Mouse (Mus musculus) hindbrain, postnatal 0 days (tissue): ENCODE data around the gene Tubgcp2. TPM values are rescaled to one million over a fixed set of nuclear protein-coding genes. Genes with fewer than 3 reads are reported as not detected.

ENCODE experiments used
- ATAC-seq: fragments of 200-750 bp; cut with Nextera tagmentation; 2 replicates; pipeline ENCODE4 v1.8.0; 2017; ENCODE audit warnings: mild to moderate bottlenecking, moderate TSS enrichment, moderate library complexity
- DNase-seq: peaks from one replicate; pipeline ENCODE4 v3.0.0-alpha.2; 2015; ENCODE audit warnings: low spot score
- H3K27ac ChIP-seq: fragments of 300-500 bp; sonication (generic); 2 replicates; pipeline ENCODE4 v1.5.1; 2014; ENCODE audit warnings: mild to moderate bottlenecking
- H3K27me3 ChIP-seq: fragments of 300-500 bp; sonication (generic); 2 replicates; pipeline ENCODE4 v1.6.1; 2014; ENCODE audit warnings: low read length, mixed read lengths; ENCODE audit not compliant: insufficient read depth
- H3K36me3 ChIP-seq: fragments of 300-500 bp; sonication (generic); 2 replicates; pipeline ENCODE4 v1.6.1; 2014; ENCODE audit warnings: low read length, mixed read lengths; ENCODE audit not compliant: insufficient read depth
- H3K4me1 ChIP-seq: fragments of 300-500 bp; sonication (generic); 2 replicates; pipeline ENCODE4 v1.6.1; 2014; ENCODE audit warnings: antibody characterized with exemption, low read length, mixed read lengths; ENCODE audit not compliant: insufficient read depth
- H3K4me2 ChIP-seq: fragments of 300-500 bp; sonication (generic); 2 replicates; pipeline ENCODE4 v1.6.1; 2014; ENCODE audit warnings: low read depth, mild to moderate bottlenecking, low read length, moderate library complexity, mixed read lengths
- H3K4me3 ChIP-seq: fragments of 300-500 bp; sonication (generic); 2 replicates; pipeline ENCODE4 v1.5.1; 2014; ENCODE audit warnings: low read length
- H3K9ac ChIP-seq: fragments of 300-500 bp; sonication (generic); replicated peaks from 2 replicates; pipeline ENCODE4 v1.6.1; 2014; ENCODE audit warnings: mild to moderate bottlenecking, low read length, moderate library complexity, mixed read lengths
- H3K9me3 ChIP-seq: fragments of 300-500 bp; sonication (generic); 2 replicates; pipeline ENCODE4 v1.6.1; 2016; ENCODE audit warnings: low read length, mixed read lengths
- CTCF ChIP-seq: IDR thresholded peaks from 2 replicates; pipeline ENCODE4 v1.5.1; 2016; ENCODE audit warnings: antibody characterized with exemption, control low read depth, low read depth
- WGBS: fragments of 180-500 bp; shearing (Covaris S2); extraction: QIAGEN DNeasy Blood & Tissue Kit; methylation state at CpG from one replicate; pipeline ENCODE4 v1.1.7; 2014; 5-methylcytosine and 5-hydroxymethylcytosine counted together
- polyA plus RNA-seq: library from polyadenylated mRNA; unstranded; fragments of >200 nt; fragmentation: Nextera tagmentation; extraction: Ambion mirVana; gene quantifications from 2 replicates; pipeline ENCODE4 v1.2.1, GENCODE M21; 2015
- total RNA-seq: library from RNA; depleted of rRNA; stranded (reverse); fragments of >200 nt; gene quantifications from 2 replicates; pipeline ENCODE4 v1.2.3, GENCODE M21; 2014

Gene Tubgcp2
- total and polyA plus RNA-seq, 2 experiments from 2014 or later: 58.3 to 61.7 TPM

DNA sequence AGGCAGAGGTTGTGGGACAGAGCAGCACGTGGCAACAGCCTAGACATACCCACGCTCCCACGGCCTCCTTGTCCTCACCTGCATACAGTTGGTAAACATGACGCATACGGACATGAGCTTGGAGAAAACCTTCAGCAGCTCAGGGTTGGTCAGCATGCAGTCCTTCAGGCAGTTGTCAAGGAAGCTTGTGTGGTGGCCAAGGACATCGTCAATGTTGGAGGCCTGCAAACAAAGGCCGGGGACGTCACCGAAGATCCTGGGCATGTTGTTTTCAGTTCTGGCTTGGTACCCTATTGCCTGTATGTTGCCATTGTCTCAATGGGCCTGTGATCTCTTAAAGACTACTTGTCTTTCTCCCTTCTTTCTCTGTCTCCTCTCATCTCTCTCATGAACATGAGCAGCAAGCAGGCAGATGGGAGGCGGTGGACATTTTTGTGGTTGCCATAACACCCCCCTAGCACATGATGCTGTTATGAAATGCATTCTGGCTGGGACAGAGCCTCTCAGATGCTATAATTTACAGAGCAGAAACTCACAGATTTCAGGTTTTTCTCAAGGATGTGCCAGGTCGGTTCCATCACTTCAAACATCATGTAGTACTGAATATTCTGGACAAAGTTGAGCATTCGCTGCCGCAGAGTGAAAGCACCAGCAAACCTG, 37.6 kb downstream of the Tubgcp2 start:
- H3K27me3 ChIP-seq: no peaks in the 10 kb centered on the region
- ATAC-seq (no peak), DNase-seq (no peak)
- whole genome bisulfite sequencing: 92% methylated on average over 13 of the region's 13 CpGs
- peaks cover 65% of the 10 kb centered on the region for H3K36me3 ChIP-seq
- H3K27ac ChIP-seq: no peak overlapping the region
- no peaks in the 10 kb centered on the region for H3K9me3 ChIP-seq
- TF ChIP-seq CTCF: no peak
- no peak overlapping the region for H3K4me2 ChIP-seq
- H3K9ac ChIP-seq: no peak overlapping the region
- H3K4me3 ChIP-seq: no peak overlapping the region
- no peaks in the 10 kb centered on the region for H3K4me1 ChIP-seq

DNA sequence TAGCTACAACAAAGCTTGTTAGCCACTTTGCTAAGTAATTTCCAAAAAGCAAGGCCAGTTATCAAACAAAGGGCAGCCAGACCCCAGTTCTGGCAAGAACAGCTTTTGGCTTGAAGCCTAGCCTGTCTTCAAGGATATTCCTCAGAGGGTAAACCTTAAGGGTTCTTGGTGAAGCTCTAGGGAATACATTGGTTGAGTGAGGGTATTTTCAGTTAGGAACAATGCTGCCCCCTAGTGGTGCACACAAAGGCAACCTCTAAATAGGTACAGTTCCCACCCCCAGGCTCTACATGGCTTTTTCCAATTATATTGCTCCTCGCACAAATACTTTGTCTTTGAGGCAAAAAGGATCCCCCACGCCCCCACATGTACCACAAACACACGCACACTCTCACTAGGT, 41.8 kb downstream of the Tubgcp2 start:
- Histone ChIP-seq H3K9ac (no peak overlapping the region), H3K4me1 (no peaks in the 10 kb centered on the region), H3K9me3 (no peaks in the 10 kb centered on the region), H3K36me3 (peaks cover 46% of the 10 kb centered on the region), H3K4me3 (no peak overlapping the region), H3K27ac (no peak overlapping the region), H3K4me2 (no peak overlapping the region), H3K27me3 (no peaks in the 10 kb centered on the region)
- TF ChIP-seq CTCF: peak; percentile 84
- 35% methylated on average over 3 of the region's 3 CpGs for WGBS
- ATAC-seq: peak; percentile 65; the same call in 1 of the 2 replicates
- DNase-seq: peak; percentile 83

DNA sequence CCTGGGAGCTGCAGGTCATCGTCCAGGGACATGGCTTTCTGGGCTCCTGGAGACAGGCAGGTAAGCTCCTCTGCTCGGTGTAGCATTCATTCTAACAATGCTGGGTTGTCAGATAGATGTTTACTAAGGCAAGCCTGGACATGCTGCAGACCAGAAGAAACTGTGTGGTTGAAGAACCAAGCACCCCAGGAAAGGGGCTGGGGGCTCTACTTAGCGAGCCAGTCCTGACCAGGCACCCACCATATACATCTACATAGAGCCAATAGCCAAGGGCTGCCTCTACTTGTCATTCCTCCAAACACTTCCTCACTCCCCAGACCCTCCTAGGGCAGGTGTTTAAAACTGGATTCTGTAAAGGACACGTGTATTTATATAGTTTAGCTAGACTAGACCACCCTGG, 42.3 kb downstream of the Tubgcp2 start:
- WGBS: 84% methylated on average over 4 of the region's 4 CpGs
- H3K4me3 ChIP-seq: no peak overlapping the region
- TF ChIP-seq CTCF: no peak

DNA sequence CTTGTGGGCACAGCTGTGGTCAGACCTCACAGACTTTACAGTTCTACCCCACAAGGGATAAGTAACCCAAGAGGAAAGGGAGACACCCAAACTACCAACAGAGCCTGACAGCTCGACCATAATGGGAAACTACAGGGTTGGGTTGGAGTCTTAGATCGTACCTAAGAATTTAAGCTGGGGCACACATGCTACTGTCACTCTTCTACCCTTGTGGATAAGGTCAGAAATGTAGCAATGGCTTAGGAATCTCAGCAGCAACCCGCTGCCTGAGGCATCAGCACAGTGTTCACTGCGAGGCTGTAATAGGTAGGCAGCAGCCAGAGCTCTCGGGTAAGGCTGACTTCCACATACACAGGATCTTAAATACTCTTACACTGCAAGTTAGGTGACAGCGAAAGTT, 42.9 kb downstream of the Tubgcp2 start:
- Histone ChIP-seq H3K4me2 (no peak overlapping the region), H3K4me1 (no peaks in the 10 kb centered on the region), H3K9me3 (no peaks in the 10 kb centered on the region), H3K4me3 (no peak overlapping the region), H3K36me3 (peaks cover 35% of the 10 kb centered on the region), H3K27me3 (no peaks in the 10 kb centered on the region), H3K9ac (no peak overlapping the region), H3K27ac (no peak overlapping the region)
- WGBS: 87% methylated on average over 6 of the region's 6 CpGs
- no peak for TF ChIP-seq CTCF
- DNase-seq (no peak), ATAC-seq (no peak)

More for the DNA sequence above, 42.3 kb downstream of the Tubgcp2 start:
- DNase-seq: no peak
- Histone ChIP-seq H3K27ac (no peak overlapping the region), H3K9ac (no peak overlapping the region), H3K9me3 (no peaks in the 10 kb centered on the region), H3K4me1 (no peaks in the 10 kb centered on the region), H3K27me3 (no peaks in the 10 kb centered on the region), H3K4me2 (no peak overlapping the region), H3K36me3 (peaks cover 41% of the 10 kb centered on the region)
- ATAC-seq: 0 out of 2 replicates have a peak, but pooled peaks have one; percentile 25

DNA sequence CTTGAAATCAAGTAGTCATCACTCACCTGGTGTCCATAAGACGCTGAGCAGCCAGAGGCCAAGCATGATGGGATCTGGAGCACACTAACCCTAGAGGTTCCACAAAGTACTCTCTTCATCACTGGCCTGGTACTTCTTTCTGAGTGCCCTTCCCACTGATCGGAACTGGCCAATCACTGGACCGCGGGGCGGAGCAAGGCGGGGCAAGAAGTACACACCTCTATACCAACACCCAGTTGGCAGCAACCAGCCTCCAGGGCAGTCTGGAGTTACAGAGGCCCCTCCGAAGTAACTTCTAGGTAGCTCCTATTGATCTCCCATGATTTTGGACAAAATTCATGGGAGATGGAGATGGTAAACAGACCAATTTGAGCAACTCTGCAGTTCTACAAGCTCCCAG, 44.1 kb downstream of the Tubgcp2 start, which contains the start of gene Adam8:
TSS of gene Adam8 (minus strand) at position 157 of the 400 bp plus-strand sequence.
- DNase-seq (no peak), ATAC-seq (no peak)
- Histone ChIP-seq H3K4me3 (no peak within 1 kb of the TSS), H3K36me3 (peaks cover 23% of the 10 kb centered on the region), H3K4me2 (no peak within 1 kb of the TSS), H3K4me1 (no peaks in the 10 kb centered on the region), H3K27ac (no peak within 1 kb of the TSS), H3K9me3 (no peaks in the 10 kb centered on the region), H3K27me3 (no peaks in the 10 kb centered on the region), H3K9ac (no peak within 1 kb of the TSS)
- no peak for TF ChIP-seq CTCF
- 29% methylated on average over 7 of the region's 7 CpGs for WGBS

DNA sequence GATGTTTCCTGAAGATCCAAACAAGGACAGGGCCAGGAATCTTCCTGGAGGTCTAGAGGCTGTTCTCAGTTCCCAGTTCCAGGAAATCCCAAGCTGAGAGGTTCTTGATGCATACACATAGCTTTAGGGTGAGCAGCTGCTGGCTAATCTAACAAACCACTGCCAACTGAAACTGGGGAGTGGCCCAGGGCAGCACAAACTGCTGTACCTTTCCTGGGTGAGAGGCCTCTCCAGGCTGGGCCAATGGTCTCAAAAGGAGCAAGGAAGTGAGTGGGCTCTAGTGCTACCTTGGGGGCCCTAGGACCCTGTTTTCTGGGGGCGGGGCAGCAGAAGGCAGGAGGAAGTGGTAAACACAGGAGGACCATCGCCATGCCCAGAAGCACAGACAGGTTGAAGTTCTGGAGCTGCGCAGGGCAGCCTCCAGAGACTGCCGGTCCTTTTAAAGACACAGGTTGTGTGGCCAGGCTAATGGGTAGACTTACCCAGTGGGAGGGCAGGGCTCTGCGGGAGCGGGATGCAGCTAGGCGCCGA, 45.5 kb downstream of the Tubgcp2 start:
- no peak for ATAC-seq
- no peak overlapping the region for H3K4me3 ChIP-seq
- TF ChIP-seq CTCF: no peak
- H3K27ac ChIP-seq: no peak overlapping the region
- no peak overlapping the region for H3K4me2 ChIP-seq
- H3K36me3 ChIP-seq: peaks cover 9% of the 10 kb centered on the region
- DNase-seq: no peak
- no peak overlapping the region for H3K9ac ChIP-seq
- 75% methylated on average over 8 of the region's 8 CpGs for WGBS
- H3K9me3 ChIP-seq: no peaks in the 10 kb centered on the region
- no peaks in the 10 kb centered on the region for H3K4me1 ChIP-seq
- no peaks in the 10 kb centered on the region for H3K27me3 ChIP-seq

GRCm38 (mm10) chr7:139988272-139988671, 48.2 kb downstream of the Tubgcp2 start:
- ATAC-seq (no peak), DNase-seq (no peak)
- Histone ChIP-seq H3K27ac (no peak overlapping the region), H3K9me3 (no peaks in the 10 kb centered on the region), H3K27me3 (no peaks in the 10 kb centered on the region), H3K4me3 (no peak overlapping the region), H3K36me3 (no peaks in the 10 kb centered on the region), H3K4me2 (no peak overlapping the region), H3K4me1 (no peaks in the 10 kb centered on the region), H3K9ac (no peak overlapping the region)
- 91% methylated on average over 9 of the region's 9 CpGs for WGBS
- TF ChIP-seq CTCF: no peak
